Mouse (Mus musculus) brain, adult 2 months (tissue): Measurements from ENCODE around the gene Gtf2h1.
"Not testable (repeated sequence)": the region's sequence is repeated elsewhere in the genome, so short reads cannot be mapped to it uniquely, and the experiment has no call there.

Experiments used
- DNase-seq: peaks from one replicate; pipeline ENCODE4 v3.0.0; 2011; ENCODE audit warnings: low read depth, low spot score

The Gtf2h1 gene

GRCm38 (mm10) chr7:46830799-46831590 is 35.1 kb downstream of the Gtf2h1 start:
- no peak for DNase-seq

GRCm38 (mm10) chr7:46831693-46832092 is 35.8 kb downstream of the Gtf2h1 start:
- DNase-seq = no peak

- DNase-seq = not testable (repeated sequence)
These were observed 36.4 kb downstream of the Gtf2h1 start for GRCm38 (mm10) chr7:46832112-46832810.

GRCm38 (mm10) chr7:46833266-46833665 is 37.4 kb downstream of the Gtf2h1 start:
- DNase-seq = no peak

GRCm38 (mm10) chr7:46833670-46834255 is 37.9 kb downstream of the Gtf2h1 start:
- no peak for DNase-seq

- DNase-seq = no peak
These were observed 39.2 kb downstream of the Gtf2h1 start for GRCm38 (mm10) chr7:46834994-46835610.

GRCm38 (mm10) chr7:46836357-46836756 is 40.5 kb downstream of the Gtf2h1 start:
- no peak for DNase-seq

- no peak for DNase-seq
These were observed 41.2 kb downstream of the Gtf2h1 start for GRCm38 (mm10) chr7:46837073-46837472.

GRCm38 (mm10) chr7:46838104-46838671 is 42.3 kb downstream of the Gtf2h1 start:
- DNase-seq = peak; percentile 64

GRCm38 (mm10) chr7:46838891-46839302 is 43.0 kb downstream of the Gtf2h1 start:
- peak; percentile 98 for DNase-seq

GRCm38 (mm10) chr7:46839446-46839845 is 43.5 kb downstream of the Gtf2h1 start:
- DNase-seq = peak; percentile 45

GRCm38 (mm10) chr7:46839861-46840260 is 44.0 kb downstream of the Gtf2h1 start:
- no peak for DNase-seq

- no peak for DNase-seq
These were observed 44.4 kb downstream of the Gtf2h1 start for GRCm38 (mm10) chr7:46840326-46840725.

- DNase-seq = no peak
These were observed 45.1 kb downstream of the Gtf2h1 start, which contains the start of gene Ldha for GRCm38 (mm10) chr7:46840787-46841525. TSS of gene Ldha (plus strand) at chr7:46841475.

GRCm38 (mm10) chr7:46842278-46842677 is 46.4 kb downstream of the Gtf2h1 start:
- DNase-seq = no peak

GRCm38 (mm10) chr7:46843576-46843975 is 47.7 kb downstream of the Gtf2h1 start:
- no peak for DNase-seq

GRCm38 (mm10) chr7:46845211-46845977 is 49.5 kb downstream of the Gtf2h1 start:
- DNase-seq = peak; percentile 96

- peak; percentile 66 for DNase-seq
These were observed 50.1 kb downstream of the Gtf2h1 start for GRCm38 (mm10) chr7:46845978-46846485.

- peak; percentile 79 for DNase-seq
These were observed 50.8 kb downstream of the Gtf2h1 start for GRCm38 (mm10) chr7:46846486-46847244.
